ENCODE assay signal across 9 mouse cellular contexts in genomic region chr1:105206216-105206615, GRCm38 (mm10).
"Had no signal": no experiment of that assay in that cellular context is flagged by ENCODE, and none has a peak within 500 bp of the region (broad histone marks: within the 10 kb centered on the region; RNA-seq: fewer than 3 reads in every experiment).

No protein-coding gene starts in this region.

- H3K27ac ChIP-seq: layer of hippocampus, adult 2 months; limb, embryonic 13.5 days; liver, embryonic 14.5 days; midbrain, embryonic 13.5 days had no signal

- ATAC-seq: midbrain, embryonic 13.5 days had no signal

- H3K4me3 ChIP-seq: layer of hippocampus, adult 2 months; limb, embryonic 13.5 days; midbrain, embryonic 13.5 days had no signal

- H3K9me3 ChIP-seq: limb, embryonic 13.5 days; midbrain, embryonic 13.5 days had no signal

- DNase-seq: kidney, postnatal 36 days; left cerebral cortex, postnatal 4 days; right cerebral cortex, adult 18-20 months; right cerebral cortex, postnatal 25 days; thymus, postnatal 4 days had no signal

- H3K4me2 ChIP-seq: limb, embryonic 13.5 days; midbrain, embryonic 13.5 days had no signal

- H3K27me3 ChIP-seq: limb, embryonic 13.5 days; midbrain, embryonic 13.5 days had no signal

- H3K36me3 ChIP-seq: limb, embryonic 13.5 days; midbrain, embryonic 13.5 days had no signal

- H3K4me1 ChIP-seq: limb, embryonic 13.5 days had no signal

- H3K9ac ChIP-seq: limb, embryonic 13.5 days; liver, embryonic 14.5 days; midbrain, embryonic 13.5 days had no signal
